Mouse (Mus musculus) myocyte (in vitro differentiated cells): ENCODE measurements at regions not wholly inside any gene's neighbourhood (a gene's known extent, or its start where the extent isn't known, plus 50 kb on each side); places are given as distances from the start of the nearest gene placed in this dataset.
"Not testable (repeated sequence)": the region's sequence is repeated elsewhere in the genome, so short reads cannot be mapped to it uniquely, and the experiment has no call there.

Experiments
- H3K27me3 ChIP-seq: one replicate; pipeline ENCODE4 v1.6.1; 2011; ENCODE audit not compliant: control insufficient read depth, insufficient read depth, insufficient read length
- H3K36me3 ChIP-seq: one replicate; pipeline ENCODE4 v1.6.1; 2011; ENCODE audit not compliant: control insufficient read depth, insufficient read depth
- H3K4me2 ChIP-seq: one replicate; pipeline ENCODE4 v1.6.1; 2011; ENCODE audit warnings: low read depth, control low read depth
- H3K4me3 ChIP-seq: one replicate; pipeline ENCODE4 v1.5.1; 2011; ENCODE audit warnings: mild to moderate bottlenecking, control low read depth, moderate library complexity
- H3K79me2 ChIP-seq: one replicate; pipeline ENCODE4 v1.6.1; 2011; ENCODE audit not compliant: control insufficient read depth, insufficient read depth
- H3ac ChIP-seq: one replicate; pipeline ENCODE4 v1.6.1; 2011; ENCODE audit not compliant: control insufficient read depth, insufficient read length
- CEBPB ChIP-seq: IDR thresholded peaks from 2 replicates; pipeline ENCODE4 v1.6.1; 2011; ENCODE audit warnings: mild to moderate bottlenecking, moderate library complexity; ENCODE audit not compliant: poor library complexity, insufficient read depth, severe bottlenecking
- E2F4 ChIP-seq: IDR thresholded peaks from one replicate; pipeline ENCODE4 v1.6.1; 2011; ENCODE audit warnings: mild to moderate bottlenecking, control low read depth, moderate library complexity; ENCODE audit not compliant: insufficient read depth
- MAX ChIP-seq: IDR thresholded peaks from one replicate; pipeline ENCODE4 v1.6.1; 2011; ENCODE audit warnings: low read depth, mild to moderate bottlenecking, control low read depth
- MYOD1 ChIP-seq, 3 experiments: IDR thresholded peaks; one replicate each; pipeline ENCODE4 v1.6.1; 2011; ENCODE audit warnings: control low read depth in 2 of 3, low read depth in 2 of 3, mild to moderate bottlenecking in 2 of 3, moderate library complexity in 1 of 3; ENCODE audit not compliant: insufficient read length in 2 of 3, control insufficient read depth in 1 of 3
- MYOG ChIP-seq, 3 experiments: IDR thresholded peaks; one replicate each; pipeline ENCODE4 v1.6.1; 2011; ENCODE audit warnings: control low read depth in 2 of 3, low read depth in 2 of 3, mild to moderate bottlenecking in 2 of 3; ENCODE audit not compliant: insufficient read length in 2 of 3, control insufficient read depth in 1 of 3, insufficient read depth in 1 of 3
- POLR2A ChIP-seq: IDR thresholded peaks from one replicate; pipeline ENCODE4 v1.6.1; 2011; ENCODE audit warnings: low read depth, mild to moderate bottlenecking, control low read depth, moderate library complexity; ENCODE audit not compliant: insufficient read length
- POLR2AphosphoS2 ChIP-seq: IDR thresholded peaks from one replicate; pipeline ENCODE4 v1.6.1; 2011; ENCODE audit warnings: low read depth, control low read depth; ENCODE audit not compliant: insufficient read length
- REST ChIP-seq: IDR thresholded peaks from one replicate; pipeline ENCODE4 v1.6.1; 2011; ENCODE audit warnings: mild to moderate bottlenecking, control low read depth, moderate library complexity; ENCODE audit not compliant: insufficient read depth, insufficient read length
- SRF ChIP-seq: IDR thresholded peaks from one replicate; pipeline ENCODE4 v1.6.1; 2011; ENCODE audit warnings: low read depth; ENCODE audit not compliant: control insufficient read depth, insufficient read length
- TCF12 ChIP-seq: IDR thresholded peaks from one replicate; pipeline ENCODE4 v1.6.1; 2011; ENCODE audit warnings: mild to moderate bottlenecking, control low read depth; ENCODE audit not compliant: poor library complexity, insufficient read depth, severe bottlenecking
- TCF3 ChIP-seq: IDR thresholded peaks from one replicate; pipeline ENCODE4 v1.6.1; 2011; ENCODE audit warnings: low read depth, control low read depth; ENCODE audit not compliant: insufficient read length
- USF1 ChIP-seq: IDR thresholded peaks from one replicate; pipeline ENCODE4 v1.6.1; 2011; ENCODE audit warnings: low read depth, mild to moderate bottlenecking, control low read depth, moderate library complexity

- Histone ChIP-seq H3ac (no peak overlapping the region), H3K4me2 (no peak overlapping the region), H3K36me3 (no peaks in the 10 kb centered on the region), H3K4me3 (no peak overlapping the region), H3K27me3 (no peaks in the 10 kb centered on the region), H3K79me2 (no peaks in the 10 kb centered on the region)
- TF ChIP-seq E2F4, result no peak
- no peak for TF ChIP-seq POLR2A
- no peak for TF ChIP-seq REST
Measured at GRCm38 (mm10) chr11:92228855-92229254, 651.5 kb upstream of the Kif2b start.

GRCm38 (mm10) chr11:92208980-92209548 is 631.7 kb upstream of the Kif2b start:
- Histone ChIP-seq H3K4me2 (no peak overlapping the region), H3ac (no peak overlapping the region), H3K27me3 (no peaks in the 10 kb centered on the region), H3K36me3 (no peaks in the 10 kb centered on the region), H3K4me3 (no peak overlapping the region), H3K79me2 (no peaks in the 10 kb centered on the region)
- TF ChIP-seq SRF (no peak), REST (no peak), POLR2A (no peak), MYOG (IDR thresholded peaks at IDR 0.05; ENCODE audit: control insufficient read depth in 1 of 3, insufficient read depth in 1 of 3, insufficient read length in 2 of 3, low read depth in 2 of 3) (no peak), TCF12 (no peak), TCF3 (no peak), MYOD1 (IDR thresholded peaks at IDR 0.05; ENCODE audit: control insufficient read depth in 1 of 3, insufficient read length in 2 of 3, low read depth in 2 of 3) (no peak), MAX (no peak), E2F4 (no peak), POLR2AphosphoS2 (no peak)

DNA sequence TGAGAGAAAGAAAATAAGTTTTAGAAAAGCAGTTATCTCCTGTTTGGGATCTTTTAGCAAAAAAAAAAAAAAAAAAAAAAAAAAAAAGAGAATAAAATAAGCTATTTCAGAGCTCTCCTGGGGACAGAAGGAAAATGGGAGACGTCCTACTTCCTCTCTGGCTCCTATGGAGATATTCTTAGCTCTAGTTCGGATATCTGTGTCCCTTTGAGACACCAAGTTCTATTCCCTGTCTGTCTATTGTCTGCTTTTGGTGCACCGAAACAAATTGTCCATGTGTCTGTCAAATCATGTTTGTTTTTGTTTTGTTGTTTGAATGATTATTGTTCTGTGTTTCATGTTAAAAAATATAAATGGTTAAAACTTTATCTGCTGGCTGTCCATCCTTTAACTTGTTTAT is 601.0 kb upstream of the Kif2b start:
- H3K79me2 ChIP-seq, H3K4me3 ChIP-seq, H3ac ChIP-seq, H3K36me3 ChIP-seq, H3K4me2 ChIP-seq, H3K27me3 ChIP-seq: not testable (repeated sequence)

GRCm38 (mm10) chr11:92153124-92153523 is 575.8 kb upstream of the Kif2b start:
- Histone ChIP-seq H3K27me3 (no peaks in the 10 kb centered on the region), H3K4me2 (no peak overlapping the region), H3K4me3 (no peak overlapping the region), H3ac (no peak overlapping the region), H3K36me3 (no peaks in the 10 kb centered on the region), H3K79me2 (no peaks in the 10 kb centered on the region)
- no peak for TF ChIP-seq POLR2AphosphoS2
- no peak for TF ChIP-seq MYOD1 (IDR thresholded peaks at IDR 0.05; ENCODE audit: control insufficient read depth in 1 of 3, insufficient read length in 2 of 3, low read depth in 2 of 3)
- TF ChIP-seq TCF3, result no peak
- no peak for TF ChIP-seq MYOG (IDR thresholded peaks at IDR 0.05; ENCODE audit: control insufficient read depth in 1 of 3, insufficient read depth in 1 of 3, insufficient read length in 2 of 3, low read depth in 2 of 3)
- TF ChIP-seq POLR2A, result no peak

DNA sequence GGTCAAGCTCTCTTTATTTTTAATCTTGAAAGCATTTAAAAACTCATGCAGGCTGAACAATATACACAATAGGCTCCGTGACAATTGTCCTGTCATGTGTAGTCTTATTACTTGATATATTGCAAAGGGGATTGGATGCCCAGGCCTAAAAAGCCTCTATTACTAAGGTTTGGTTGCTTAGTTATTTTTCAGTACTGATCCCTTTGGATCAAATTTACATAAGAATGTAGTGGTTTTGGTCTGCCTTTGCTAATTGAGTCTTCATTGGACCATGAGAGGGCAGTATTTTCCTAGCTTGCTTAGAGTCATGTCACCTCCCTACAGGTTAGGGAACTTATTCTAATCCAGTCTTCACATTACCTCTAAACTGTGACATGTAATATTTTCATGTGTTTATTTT is 558.3 kb upstream of the Kif2b start:
- no peak overlapping the region for H3K4me3 ChIP-seq
- H3ac ChIP-seq, result no peak overlapping the region
- no peak for TF ChIP-seq E2F4
- no peak for TF ChIP-seq SRF
- no peak for TF ChIP-seq TCF12
- no peak for TF ChIP-seq MYOD1 (IDR thresholded peaks at IDR 0.05; ENCODE audit: control insufficient read depth in 1 of 3, insufficient read length in 2 of 3, low read depth in 2 of 3)
- no peaks in the 10 kb centered on the region for H3K36me3 ChIP-seq
- H3K27me3 ChIP-seq, result no peaks in the 10 kb centered on the region
- no peak overlapping the region for H3K4me2 ChIP-seq
- no peaks in the 10 kb centered on the region for H3K79me2 ChIP-seq

DNA sequence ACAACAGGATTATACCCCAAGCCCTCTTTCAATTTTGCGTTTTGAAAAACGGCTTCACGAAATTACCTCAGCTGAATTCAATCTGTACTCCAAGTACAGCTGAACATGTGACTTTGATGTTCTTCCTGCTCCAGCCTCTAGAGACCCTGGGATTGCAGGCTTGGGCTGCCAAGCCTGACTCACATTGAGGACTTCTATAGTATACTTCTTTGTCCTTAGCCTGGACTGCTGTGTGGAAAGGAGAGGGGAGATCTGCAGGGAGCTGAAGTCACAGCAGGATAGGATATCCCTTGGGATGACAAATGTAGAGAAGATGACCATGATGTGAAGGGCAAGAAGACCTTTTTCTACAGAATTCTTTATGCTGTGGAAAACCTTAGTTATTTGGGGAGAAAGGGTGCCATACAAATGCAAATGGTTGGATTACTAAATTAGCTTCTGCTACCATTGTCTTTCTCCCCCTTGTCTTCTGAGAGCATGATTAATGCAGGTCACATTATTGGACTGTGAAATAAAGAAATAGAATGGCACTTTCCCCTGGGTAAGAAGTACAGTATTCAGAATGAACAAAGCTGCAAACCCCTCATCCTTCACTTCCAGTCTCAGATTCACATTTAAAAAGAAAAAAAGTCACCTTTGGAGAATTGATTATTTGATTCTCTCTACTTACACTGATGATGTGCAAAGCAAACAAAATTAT is 557.7 kb upstream of the Kif2b start:
- TF ChIP-seq SRF, result no peak
- TF ChIP-seq POLR2AphosphoS2, result no peak
- no peak for TF ChIP-seq USF1
- TF ChIP-seq TCF3, result no peak
- TF ChIP-seq MAX, result no peak
- TF ChIP-seq CEBPB, result no peak
- TF ChIP-seq POLR2A, result no peak
- no peak for TF ChIP-seq E2F4
- no peak for TF ChIP-seq MYOD1 (IDR thresholded peaks at IDR 0.05; ENCODE audit: control insufficient read depth in 1 of 3, insufficient read length in 2 of 3, low read depth in 2 of 3)
- TF ChIP-seq MYOG (IDR thresholded peaks at IDR 0.05; ENCODE audit: control insufficient read depth in 1 of 3, insufficient read depth in 1 of 3, insufficient read length in 2 of 3, low read depth in 2 of 3), result no peak
- TF ChIP-seq REST, result no peak
- no peak for TF ChIP-seq TCF12

More for the DNA sequence above, 557.7 kb upstream of the Kif2b start:
- Histone ChIP-seq H3K27me3 (no peaks in the 10 kb centered on the region), H3K79me2 (no peaks in the 10 kb centered on the region), H3ac (no peak overlapping the region), H3K4me2 (no peak overlapping the region), H3K36me3 (no peaks in the 10 kb centered on the region), H3K4me3 (no peak overlapping the region)
